Mouse (Mus musculus) right cerebral cortex, postnatal 10 days (tissue): Measurements from ENCODE around the gene Shank3.

Source experiments
- DNase-seq, 2 experiments: peaks; one replicate each; pipeline ENCODE4 v3.0.0; 2021; ENCODE audit warnings: low spot score in 2 of 2

The Shank3 gene

GRCm38 (mm10) chr15:89477091-89477491, 22.3 kb upstream of the Shank3 start, which contains the start of gene Arsa:
Gene Arsa (minus strand): TSS chr15:89477425.
- DNase-seq = peak in 1 of 2 experiments; percentile 22

GRCm38 (mm10) chr15:89477806-89478205, 21.6 kb upstream of the Shank3 start:
- DNase-seq = no peak

- no peak for DNase-seq
These were observed 20.8 kb upstream of the Shank3 start for GRCm38 (mm10) chr15:89478622-89479021.

- DNase-seq = peak in 1 of 2 experiments; percentile 24
These were observed 18.8 kb upstream of the Shank3 start for GRCm38 (mm10) chr15:89480584-89480983.

GRCm38 (mm10) chr15:89488182-89488581, 11.2 kb upstream of the Shank3 start:
- DNase-seq = no peak

GRCm38 (mm10) chr15:89488611-89489117, 10.8 kb upstream of the Shank3 start:
- DNase-seq = no peak

- no peak for DNase-seq
These were observed 4.5 kb upstream of the Shank3 start for GRCm38 (mm10) chr15:89494970-89495369.

GRCm38 (mm10) chr15:89496131-89496530, 3.3 kb upstream of the Shank3 start:
- no peak for DNase-seq

- DNase-seq = no peak
These were observed 2.6 kb upstream of the Shank3 start for GRCm38 (mm10) chr15:89496841-89497240.

GRCm38 (mm10) chr15:89497391-89498048, 1.9 kb upstream of the Shank3 start:
- no peak for DNase-seq

- DNase-seq = peak; percentile 92 to 93
These were observed 1.1 kb upstream of the Shank3 start for GRCm38 (mm10) chr15:89498049-89498960.

GRCm38 (mm10) chr15:89499784-89500220, 379 bp downstream of the Shank3 start:
- peak; percentile 83 for DNase-seq

- DNase-seq = peak; percentile 51 to 67
These were observed 883 bp downstream of the Shank3 start for GRCm38 (mm10) chr15:89500221-89500791.

GRCm38 (mm10) chr15:89501321-89501720, 1.9 kb downstream of the Shank3 start:
- no peak for DNase-seq

- no peak for DNase-seq
These were observed 5.4 kb downstream of the Shank3 start for GRCm38 (mm10) chr15:89504838-89505237.

- DNase-seq = no peak
These were observed 8.3 kb downstream of the Shank3 start for GRCm38 (mm10) chr15:89507751-89508150.

GRCm38 (mm10) chr15:89512679-89513078, 13.3 kb downstream of the Shank3 start:
- no peak for DNase-seq

- no peak for DNase-seq
These were observed 22.5 kb downstream of the Shank3 start for GRCm38 (mm10) chr15:89521951-89522350.

- no peak for DNase-seq
These were observed 23.3 kb downstream of the Shank3 start for GRCm38 (mm10) chr15:89522566-89523282.

- no peak for DNase-seq
These were observed 23.9 kb downstream of the Shank3 start for GRCm38 (mm10) chr15:89523283-89523832.

GRCm38 (mm10) chr15:89524001-89524571, 24.7 kb downstream of the Shank3 start:
- no peak for DNase-seq
